ENCODE assay signal across 11 mouse cellular contexts in the genomic region with DNA sequence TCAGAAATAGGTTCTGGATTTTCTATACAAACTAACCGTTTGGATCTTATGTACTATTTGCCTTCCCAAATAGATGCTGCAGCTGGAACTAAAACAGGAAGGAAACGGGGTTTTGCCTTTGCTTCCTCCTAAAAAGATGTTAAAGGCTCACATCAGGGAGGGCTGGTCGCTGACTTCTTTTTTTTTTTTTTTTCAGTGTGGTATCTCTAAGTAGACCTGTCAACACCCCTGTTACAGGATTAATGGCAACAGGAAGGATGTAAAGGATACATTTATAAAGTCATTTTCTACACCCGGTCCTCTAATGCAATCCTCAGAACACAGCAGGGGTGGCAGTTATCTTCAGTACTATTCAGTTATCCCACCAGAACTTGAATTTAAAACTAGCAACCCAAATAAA. TPM values are rescaled to one million over a fixed set of nuclear protein-coding genes. Genes with fewer than 3 reads are reported as not detected.
A peak's percentile ranks its signal among the peaks of the same experiment; 100 is the strongest.
DNase-seq lines count a peak whose midpoint lies in the region; ATAC-seq and TF ChIP-seq lines count a peak whose summit lies in the region.
"Had no signal": no experiment of that assay in that cellular context is flagged by ENCODE, and none has a peak within 500 bp of the region (broad histone marks: within the 10 kb centered on the region; RNA-seq: fewer than 3 reads in every experiment).

No protein-coding gene starts in this region.

- no peak overlapping the region for H3K9ac ChIP-seq in lung, embryonic 15.5 days
- H3K9ac ChIP-seq in lung, postnatal 0 days (replicated peaks; ENCODE audit: low read depth): no peak overlapping the region
- no peak overlapping the region for H3K9ac ChIP-seq in limb, embryonic 12.5 days (replicated peaks)
- no peak overlapping the region for H3K9ac ChIP-seq in stomach, embryonic 15.5 days

- H3K4me1 ChIP-seq in lung, embryonic 15.5 days: no peaks in the 10 kb centered on the region
- no peaks in the 10 kb centered on the region for H3K4me1 ChIP-seq in lung, postnatal 0 days (ENCODE audit: insufficient read depth, low read depth, low read length)
- no peaks in the 10 kb centered on the region for H3K4me1 ChIP-seq in limb, embryonic 12.5 days (replicated peaks)
- no peaks in the 10 kb centered on the region for H3K4me1 ChIP-seq in stomach, embryonic 15.5 days

- no peak overlapping the region for H3K27ac ChIP-seq in lung, embryonic 15.5 days
- no peak overlapping the region for H3K27ac ChIP-seq in lung, postnatal 0 days (ENCODE audit: low read length)
- H3K27ac ChIP-seq in limb, embryonic 12.5 days: no peak overlapping the region
- H3K27ac ChIP-seq in stomach, embryonic 15.5 days: no peak overlapping the region

- no peak for TF ChIP-seq EP300 in lung, postnatal 0 days (IDR thresholded peaks at IDR 0.05)

- no peak for DNase-seq in frontal cortex, postnatal 36 days (ENCODE audit: low spot score in 2 of 2)
- no peak for DNase-seq in lung, postnatal 0 days (ENCODE audit: low spot score)
- DNase-seq in spleen, postnatal 4 days (ENCODE audit: low spot score in 2 of 2): no peak
- DNase-seq: gastrocnemius, postnatal 36 days had no signal

- WGBS in lung, embryonic 15.5 days: 29% methylated on average over 4 of the region's 4 CpGs
- WGBS in lung, postnatal 0 days: 22% methylated on average over 4 of the region's 4 CpGs
- WGBS in limb, embryonic 12.5 days: 40% methylated on average over 4 of the region's 4 CpGs
- WGBS in stomach, embryonic 15.5 days: 32% methylated on average over 4 of the region's 4 CpGs

- H3K4me3 ChIP-seq in lung, embryonic 15.5 days: peak overlapping the region; percentile 39; the same call in 1 of the 2 replicates
- no peak overlapping the region for H3K4me3 ChIP-seq in lung, postnatal 0 days (ENCODE audit: low read depth, low read length)
- H3K4me3 ChIP-seq in limb, embryonic 12.5 days (replicated peaks): no peak overlapping the region
- no peak overlapping the region for H3K4me3 ChIP-seq in stomach, embryonic 15.5 days (replicated peaks)

- H3K36me3 ChIP-seq in lung, embryonic 15.5 days: no peaks in the 10 kb centered on the region
- H3K36me3 ChIP-seq in lung, postnatal 0 days (ENCODE audit: insufficient read depth, low read length): no peaks in the 10 kb centered on the region
- H3K36me3 ChIP-seq in limb, embryonic 12.5 days: no peaks in the 10 kb centered on the region
- H3K36me3 ChIP-seq in stomach, embryonic 15.5 days: no peaks in the 10 kb centered on the region

- no peaks in the 10 kb centered on the region for H3K9me3 ChIP-seq in lung, embryonic 15.5 days
- H3K9me3 ChIP-seq in lung, postnatal 0 days (ENCODE audit: low read length): no peaks in the 10 kb centered on the region
- H3K9me3 ChIP-seq in limb, embryonic 12.5 days: no peaks in the 10 kb centered on the region
- H3K9me3 ChIP-seq in stomach, embryonic 15.5 days: no peaks in the 10 kb centered on the region

- TF ChIP-seq CTCF in lung, postnatal 0 days (IDR thresholded peaks at IDR 0.05): no peak

- H3K4me2 ChIP-seq in lung, embryonic 15.5 days: peak overlapping the region; percentile 63; the same call in 1 of the 2 replicates
- H3K4me2 ChIP-seq in lung, postnatal 0 days (replicated peaks; ENCODE audit: low read depth, low read length): no peak overlapping the region
- peak overlapping the region; percentile 54; the same call in 1 of the 2 replicates for H3K4me2 ChIP-seq in limb, embryonic 12.5 days
- peak overlapping the region; percentile 59; the same call in 1 of the 2 replicates for H3K4me2 ChIP-seq in stomach, embryonic 15.5 days

- ATAC-seq in frontal cortex, adult (ENCODE audit: low TSS enrichment): peak; percentile 18; the same call in 1 of the 2 replicates
- no peak for ATAC-seq in lung, embryonic 15.5 days (ENCODE audit: borderline replicate concordance, extremely low read depth, low FRiP score, low TSS enrichment)
- no peak for ATAC-seq in lung, postnatal 0 days
- ATAC-seq in limb, embryonic 12.5 days (ENCODE audit: insufficient number of reproducible peaks, insufficient read depth, low FRiP score, low TSS enrichment, low read depth): no peak
- no peak for ATAC-seq in stomach, embryonic 15.5 days (ENCODE audit: insufficient read depth, low FRiP score, low read depth)
- ATAC-seq in erythroblast, adult 5-6 weeks (replicated peaks; ENCODE audit: low FRiP score, poor library complexity, severe bottlenecking): no peak

- peaks cover 11% of the 10 kb centered on the region; the same call in 1 of the 2 replicates for H3K27me3 ChIP-seq in lung, embryonic 15.5 days
- H3K27me3 ChIP-seq in lung, postnatal 0 days (replicated peaks; ENCODE audit: insufficient read depth, low read length): no peaks in the 10 kb centered on the region
- H3K27me3 ChIP-seq in limb, embryonic 12.5 days: peaks cover 11% of the 10 kb centered on the region; the same call in 1 of the 2 replicates
- no peaks in the 10 kb centered on the region for H3K27me3 ChIP-seq in stomach, embryonic 15.5 days (replicated peaks)

RNA-seq across cellular contexts. Expression of gene Bex4, which starts 23.8 kb away (rescaled TPM):
- polyA plus RNA-seq in lung, embryonic 15.5 days (2015; fragmentation: Nextera tagmentation; extraction: Ambion mirVana): 151 and 155 TPM in 2 replicates
- polyA plus RNA-seq in lung, postnatal 0 days (2015; fragmentation: Nextera tagmentation; extraction: Ambion mirVana): 223 and 297 TPM in 2 replicates
- polyA plus RNA-seq in limb, embryonic 12.5 days (2016; fragmentation: Nextera tagmentation; extraction: Ambion mirVana): 59.3 and 71.3 TPM in 2 replicates
- 123 and 143 TPM in 2 replicates for polyA plus RNA-seq in stomach, embryonic 15.5 days (2015; fragmentation: Nextera tagmentation; extraction: Ambion mirVana)
- 10.7 and 16.7 TPM in 2 replicates for total RNA-seq in erythroblast, adult 5-6 weeks (2015; ENCODE audit: low replicate concordance)
- total RNA-seq in erythroblast, adult 5-6 weeks (2017; ENCODE audit: low replicate concordance): 11.8 and 12.5 TPM in 2 replicates
- total RNA-seq: gastrocnemius, postnatal 36 days had no signal

RNA-seq across cellular contexts. Expression of gene Nxf3, which starts 30.0 kb away (rescaled TPM):
- polyA plus RNA-seq in lung, embryonic 15.5 days (2015; fragmentation: Nextera tagmentation; extraction: Ambion mirVana): 0.05 and 0.14 TPM in 2 replicates
- polyA plus RNA-seq in lung, postnatal 0 days (2015; fragmentation: Nextera tagmentation; extraction: Ambion mirVana): 0.07 and 0.08 TPM in 2 replicates
- not detected in 2 replicates for polyA plus RNA-seq in limb, embryonic 12.5 days (2016; fragmentation: Nextera tagmentation; extraction: Ambion mirVana)
- polyA plus RNA-seq in stomach, embryonic 15.5 days (2015; fragmentation: Nextera tagmentation; extraction: Ambion mirVana): 0.06 TPM in 1 of 2 replicates, not detected in the other
- 1.9 and 2.5 TPM in 2 replicates for total RNA-seq in erythroblast, adult 5-6 weeks (2015; ENCODE audit: low replicate concordance)
- total RNA-seq in erythroblast, adult 5-6 weeks (2017; ENCODE audit: low replicate concordance): 0.17 and 0.28 TPM in 2 replicates
- total RNA-seq: gastrocnemius, postnatal 36 days; liver, adult 2 months had no signal
- polyA plus RNA-seq: large intestine, adult 2 months; liver, adult 2 months had no signal

RNA-seq across cellular contexts. Expression of gene Bex2, which starts 47.0 kb away (rescaled TPM):
- 53.0 and 60.7 TPM in 2 replicates for polyA plus RNA-seq in lung, embryonic 15.5 days (2015; fragmentation: Nextera tagmentation; extraction: Ambion mirVana)
- 250 and 327 TPM in 2 replicates for polyA plus RNA-seq in lung, postnatal 0 days (2015; fragmentation: Nextera tagmentation; extraction: Ambion mirVana)
- polyA plus RNA-seq in limb, embryonic 12.5 days (2016; fragmentation: Nextera tagmentation; extraction: Ambion mirVana): 218 and 236 TPM in 2 replicates
- polyA plus RNA-seq in stomach, embryonic 15.5 days (2015; fragmentation: Nextera tagmentation; extraction: Ambion mirVana): 129 and 133 TPM in 2 replicates
- total RNA-seq in erythroblast, adult 5-6 weeks (2015; ENCODE audit: low replicate concordance): not detected in 2 replicates
- not detected in 2 replicates for total RNA-seq in erythroblast, adult 5-6 weeks (2017; ENCODE audit: low replicate concordance)
- total RNA-seq: gastrocnemius, postnatal 36 days; liver, adult 2 months had no signal

RNA-seq across cellular contexts. Expression of gene Tceal8, which starts 57.1 kb away (rescaled TPM):
- polyA plus RNA-seq in lung, embryonic 15.5 days (2015; fragmentation: Nextera tagmentation; extraction: Ambion mirVana): 193 and 198 TPM in 2 replicates
- polyA plus RNA-seq in lung, postnatal 0 days (2015; fragmentation: Nextera tagmentation; extraction: Ambion mirVana): 134 and 185 TPM in 2 replicates
- 189 and 197 TPM in 2 replicates for polyA plus RNA-seq in limb, embryonic 12.5 days (2016; fragmentation: Nextera tagmentation; extraction: Ambion mirVana)
- polyA plus RNA-seq in stomach, embryonic 15.5 days (2015; fragmentation: Nextera tagmentation; extraction: Ambion mirVana): 188 and 195 TPM in 2 replicates
- total RNA-seq in erythroblast, adult 5-6 weeks (2015; ENCODE audit: low replicate concordance): 20.7 and 26.5 TPM in 2 replicates
- 31.0 and 39.6 TPM in 2 replicates for total RNA-seq in erythroblast, adult 5-6 weeks (2017; ENCODE audit: low replicate concordance)
